Mouse (Mus musculus) gastrocnemius, adult 2 months (tissue): ENCODE results near the gene Fer. TPM values are rescaled to one million over a fixed set of nuclear protein-coding genes. Genes with fewer than 3 reads are reported as not detected.
A peak's percentile ranks its signal among the peaks of the same experiment; 100 is the strongest.

Source experiments
- DNase-seq: peaks from one replicate; pipeline ENCODE4 v3.0.0; 2022
- H3K27ac ChIP-seq: fragments of 200-600 bp; 2 replicates; pipeline ENCODE4 v1.8.1; 2022; ENCODE audit warnings: mild to moderate bottlenecking
- H3K4me3 ChIP-seq: fragments of 200-600 bp; 2 replicates; pipeline ENCODE4 v1.8.1; 2022; ENCODE audit warnings: mild to moderate bottlenecking, moderate library complexity
- CTCF ChIP-seq: fragments of 200-600 bp; IDR thresholded peaks from 2 replicates; pipeline ENCODE4 v1.8.1; 2022; ENCODE audit warnings: antibody characterized with exemption, mild to moderate bottlenecking, moderate library complexity
- intact Hi-C: fragments of 180-260 bp; cut with DNase I; formaldehyde crosslinking; loops from one replicate; pipeline ENCODE4 v1.15.1; 2025
- total RNA-seq, 2 experiments: library from RNA; stranded (reverse); gene quantifications; 2 replicates each; pipeline ENCODE4 v1.2.3; 2021

Fer gene
- total RNA-seq, 2 experiments from 2014 or later = 11.2 to 12.8 TPM

DNA sequence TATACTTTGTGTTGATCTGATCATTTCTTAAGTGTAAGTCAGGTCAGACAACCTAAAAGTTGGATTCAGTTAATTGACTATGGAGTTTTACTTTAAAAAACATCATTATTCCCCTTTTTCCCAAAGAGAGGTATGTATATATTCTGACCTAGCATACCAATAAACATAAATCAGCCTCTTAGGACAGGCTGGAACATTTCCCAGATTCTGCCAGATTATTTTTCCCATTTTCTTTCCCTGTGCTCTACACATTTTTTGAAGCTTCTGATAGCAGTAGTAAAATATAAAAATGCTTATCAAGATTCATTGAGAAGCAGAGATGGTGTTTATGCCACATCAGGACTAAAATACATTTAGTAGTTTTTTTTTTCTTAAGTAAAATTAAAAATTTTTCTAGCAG lies 27.7 kb downstream of the Fer start:
- no peak overlapping the region for H3K27ac ChIP-seq
- TF ChIP-seq CTCF = no peak
- H3K4me3 ChIP-seq = no peak overlapping the region
- DNase-seq = no peak
- intact Hi-C loops = no loop called here

DNA sequence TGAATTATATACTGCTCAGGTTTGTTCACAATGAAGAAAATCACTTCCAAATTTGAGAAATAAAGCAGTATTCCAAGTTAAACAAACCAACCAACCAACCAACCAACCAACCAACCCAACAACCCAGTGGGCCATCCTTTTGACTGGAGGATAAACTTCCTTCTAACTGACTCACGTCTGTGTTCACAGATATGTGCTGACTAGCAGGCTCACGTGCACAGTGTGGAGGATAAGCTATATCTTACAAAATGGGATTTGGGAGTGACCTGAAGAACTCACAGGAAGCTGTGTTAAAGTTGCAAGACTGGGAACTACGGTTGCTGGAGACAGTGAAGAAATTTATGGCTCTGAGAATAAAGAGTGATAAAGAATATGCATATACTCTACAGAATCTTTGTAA lies 33.0 kb downstream of the Fer start:
- H3K27ac ChIP-seq = no peak overlapping the region
- intact Hi-C loops = no loop called here
- DNase-seq = no peak

DNA sequence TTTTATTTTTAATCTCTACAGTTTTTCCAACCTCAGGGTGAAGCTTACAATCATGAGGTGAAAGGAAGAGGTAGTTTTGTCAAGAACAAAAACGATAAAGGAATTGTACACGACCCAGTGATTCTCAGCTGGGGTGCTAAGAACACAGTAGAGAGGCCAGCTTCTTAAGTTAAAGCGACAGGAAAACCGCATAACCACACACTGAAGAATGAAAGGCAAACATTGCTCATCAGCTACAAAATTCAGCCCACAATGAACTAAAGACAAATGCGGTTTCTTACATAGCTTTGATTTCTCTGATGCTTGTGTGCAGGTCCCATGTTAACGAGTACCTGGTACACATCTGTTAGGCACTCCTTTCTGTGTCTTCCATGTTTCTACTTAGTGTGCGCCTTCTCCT lies 34.2 kb downstream of the Fer start:
- intact Hi-C loops = no loop called here
- Histone ChIP-seq H3K27ac (no peak overlapping the region), H3K4me3 (no peak overlapping the region)
- TF ChIP-seq CTCF = no peak
- DNase-seq = no peak

More for the DNA sequence above, 33.0 kb downstream of the Fer start:
- TF ChIP-seq CTCF = no peak
- no peak overlapping the region for H3K4me3 ChIP-seq

DNA sequence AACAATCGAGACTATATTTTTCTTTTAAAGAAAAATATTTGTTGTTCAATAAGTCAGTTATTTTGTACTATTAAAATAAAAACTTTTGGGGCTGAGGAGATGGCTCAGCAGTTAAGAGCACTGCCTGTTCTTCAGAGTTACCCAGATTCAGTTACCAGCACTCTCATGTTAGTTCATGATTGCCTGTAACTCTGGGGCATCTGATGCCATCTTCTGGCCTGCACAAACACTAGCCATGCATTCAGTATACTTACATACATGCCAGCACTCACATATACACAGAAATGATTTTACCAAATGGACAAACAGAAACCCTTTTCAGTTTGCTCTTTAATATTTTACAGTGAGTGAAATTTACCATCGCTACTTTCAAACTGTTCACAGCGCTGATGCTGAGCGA lies 46.4 kb downstream of the Fer start:
- Histone ChIP-seq H3K4me3 (no peak overlapping the region), H3K27ac (no peak overlapping the region)
- peak; percentile 42 for TF ChIP-seq CTCF
- no peak for DNase-seq
- intact Hi-C loops = no loop called here

DNA sequence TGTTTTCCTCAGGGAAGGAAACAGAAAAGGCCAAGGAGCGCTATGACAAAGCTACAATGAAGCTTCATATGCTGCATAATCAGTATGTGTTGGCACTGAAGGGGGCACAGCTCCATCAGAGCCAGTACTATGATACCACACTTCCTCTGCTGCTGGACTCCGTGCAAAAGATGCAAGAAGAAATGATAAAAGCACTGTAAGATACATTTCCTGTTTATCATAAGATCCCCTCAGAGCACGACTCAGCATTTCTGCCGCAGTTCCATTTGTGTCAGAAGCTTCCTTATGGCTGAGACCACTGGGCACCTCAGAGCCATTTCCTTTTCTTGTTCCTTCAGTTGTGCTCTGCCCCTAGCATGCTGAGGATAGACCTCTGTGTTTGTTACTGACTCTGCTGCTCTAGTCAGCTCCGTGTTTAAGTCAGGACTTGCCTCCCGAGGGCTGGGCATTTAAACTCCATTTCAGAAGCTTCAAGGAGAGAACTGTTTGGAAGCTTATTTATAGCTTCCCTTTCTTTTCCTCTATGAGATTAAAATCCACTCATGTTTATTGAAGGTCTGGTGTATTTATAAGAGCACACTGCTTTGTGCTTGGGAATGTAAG lies 58.8 kb downstream of the Fer start:
- no peak overlapping the region for H3K4me3 ChIP-seq
- no peak for DNase-seq
- intact Hi-C loops = no loop called here
- no peak overlapping the region for H3K27ac ChIP-seq
- no peak for TF ChIP-seq CTCF

DNA sequence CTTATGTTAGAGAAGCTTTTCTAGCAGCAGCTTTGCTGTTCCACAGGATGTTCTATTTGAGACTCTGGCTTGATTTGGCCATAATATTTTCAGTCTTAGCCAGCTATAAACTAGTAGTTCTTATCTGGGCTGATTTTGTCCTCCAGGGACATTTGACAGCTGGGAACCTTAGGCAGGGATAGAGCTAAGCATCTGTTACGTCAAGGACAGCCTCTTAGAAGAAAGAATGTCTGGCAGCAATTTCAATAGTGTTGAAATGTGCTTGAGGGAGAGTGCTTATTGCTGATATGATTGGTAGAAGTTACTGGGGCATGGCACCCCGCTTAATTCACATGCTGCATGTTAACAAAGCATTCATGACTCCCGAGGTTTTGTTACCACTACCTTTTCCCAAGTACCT lies 62.7 kb downstream of the Fer start:
- H3K27ac ChIP-seq = no peak overlapping the region
- intact Hi-C loops = no loop called here

DNA sequence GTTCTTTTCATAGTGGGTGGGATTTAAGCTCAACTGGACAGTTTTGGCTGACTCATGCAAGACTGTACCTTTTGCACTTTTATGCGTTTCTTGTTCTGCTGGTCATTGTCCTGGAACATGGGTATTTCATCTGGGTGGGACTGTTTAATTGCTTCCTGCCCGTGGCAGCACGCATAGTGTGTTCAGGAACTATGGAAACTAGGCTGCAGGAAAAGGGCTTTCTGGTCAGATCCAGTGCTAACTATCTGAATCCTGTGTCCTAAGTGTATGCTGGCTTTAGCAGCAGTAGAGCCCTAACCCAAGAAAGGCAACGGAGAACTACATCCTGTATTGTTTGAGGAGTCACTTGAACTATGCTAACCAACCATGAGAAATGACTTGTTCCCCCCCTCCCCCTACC lies 67.8 kb downstream of the Fer start:
- intact Hi-C loops = no loop called here
- no peak overlapping the region for H3K27ac ChIP-seq
- H3K4me3 ChIP-seq = no peak overlapping the region
- TF ChIP-seq CTCF = no peak
- DNase-seq = no peak

More for the DNA sequence above, 62.7 kb downstream of the Fer start:
- H3K4me3 ChIP-seq = no peak overlapping the region
- no peak for DNase-seq
- TF ChIP-seq CTCF = no peak

DNA sequence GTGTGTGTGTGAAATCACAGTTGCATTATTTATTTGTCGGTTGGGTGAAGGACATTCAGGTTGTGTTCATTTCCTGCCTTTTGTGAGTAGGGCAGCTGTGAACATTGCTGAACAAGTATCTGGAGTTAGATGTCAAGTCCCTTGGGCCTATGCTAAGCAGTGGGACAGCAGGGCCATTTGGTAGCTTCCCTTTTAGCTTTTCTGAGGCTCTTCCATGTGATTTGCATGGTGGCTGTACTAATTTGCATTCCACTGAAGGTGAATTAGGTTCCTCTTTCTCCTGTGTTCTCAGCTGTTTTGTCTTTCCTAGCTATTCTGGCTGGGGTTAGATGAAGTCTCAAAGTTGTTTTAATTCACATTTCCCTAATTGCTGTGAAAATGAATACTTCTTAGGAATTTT lies 68.7 kb downstream of the Fer start:
- H3K27ac ChIP-seq = no peak overlapping the region
- intact Hi-C loops = no loop called here
- no peak for TF ChIP-seq CTCF
- H3K4me3 ChIP-seq = no peak overlapping the region
- DNase-seq = no peak

DNA sequence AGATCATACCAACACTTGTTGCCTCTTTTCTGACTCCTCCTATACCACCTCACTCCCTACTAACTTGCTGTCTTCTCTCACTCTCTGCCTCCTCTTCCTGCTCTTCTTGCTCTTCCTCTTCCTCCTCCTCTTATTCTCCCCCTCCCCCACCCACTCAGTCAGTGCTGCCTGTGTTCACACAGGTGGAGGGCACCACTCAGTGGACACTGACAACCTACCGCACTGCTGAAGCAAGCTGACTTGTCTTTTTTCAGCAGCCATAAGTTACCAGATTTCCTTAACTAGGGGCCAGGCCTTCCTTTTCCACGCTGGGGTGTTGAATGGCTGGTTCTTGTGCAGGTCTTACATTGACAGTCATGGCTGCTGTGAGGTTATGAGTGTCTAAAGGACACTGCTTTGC lies 72.5 kb downstream of the Fer start:
- DNase-seq = no peak
- no peak overlapping the region for H3K27ac ChIP-seq
- TF ChIP-seq CTCF = no peak
- no peak overlapping the region for H3K4me3 ChIP-seq
- intact Hi-C loops = no loop called here

DNA sequence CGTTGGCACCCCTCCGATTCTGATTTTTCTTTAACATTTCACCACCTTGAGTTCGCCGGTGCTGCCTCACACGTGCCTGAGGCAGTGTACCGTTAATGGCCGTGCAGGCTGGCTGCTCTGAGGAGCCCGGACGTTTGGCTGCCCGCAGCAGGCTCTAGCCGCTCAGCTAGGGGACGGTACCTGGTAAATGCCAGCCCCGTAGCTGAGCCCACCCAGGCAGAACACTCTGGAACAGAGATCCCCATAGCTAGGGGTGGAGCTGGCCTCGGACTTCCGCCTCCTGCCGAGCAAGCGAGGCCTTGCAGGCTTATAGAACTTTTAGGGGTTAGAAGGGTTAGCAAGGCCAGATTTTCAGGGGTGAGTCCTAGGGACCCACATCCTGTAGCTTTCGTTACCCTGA lies 75.0 kb downstream of the Fer start:
- DNase-seq = no peak
- Histone ChIP-seq H3K4me3 (no peak overlapping the region), H3K27ac (no peak overlapping the region)
- TF ChIP-seq CTCF = no peak
- intact Hi-C loops = no loop called here

DNA sequence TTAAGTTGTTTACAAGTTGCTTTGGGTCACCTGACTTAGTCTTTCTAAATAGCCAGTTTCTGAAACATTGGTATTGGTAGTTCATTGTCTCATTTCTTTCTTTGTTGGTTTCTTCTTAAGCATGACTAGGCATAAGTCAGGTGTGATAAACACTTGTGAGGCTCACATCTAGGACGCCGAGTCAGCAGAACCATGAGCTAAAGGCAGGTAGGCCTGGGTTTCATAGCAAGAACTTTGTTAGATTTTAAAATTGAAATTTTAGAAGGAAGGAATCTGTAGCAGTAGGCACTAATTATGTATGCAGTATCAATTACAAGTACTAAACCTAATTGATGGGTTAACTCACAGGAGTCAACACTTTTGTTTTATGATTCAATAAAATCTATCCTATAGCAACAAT lies 83.9 kb downstream of the Fer start:
- H3K4me3 ChIP-seq = no peak overlapping the region
- intact Hi-C loops = no loop called here
- TF ChIP-seq CTCF = no peak
- DNase-seq = no peak
- H3K27ac ChIP-seq = no peak overlapping the region

DNA sequence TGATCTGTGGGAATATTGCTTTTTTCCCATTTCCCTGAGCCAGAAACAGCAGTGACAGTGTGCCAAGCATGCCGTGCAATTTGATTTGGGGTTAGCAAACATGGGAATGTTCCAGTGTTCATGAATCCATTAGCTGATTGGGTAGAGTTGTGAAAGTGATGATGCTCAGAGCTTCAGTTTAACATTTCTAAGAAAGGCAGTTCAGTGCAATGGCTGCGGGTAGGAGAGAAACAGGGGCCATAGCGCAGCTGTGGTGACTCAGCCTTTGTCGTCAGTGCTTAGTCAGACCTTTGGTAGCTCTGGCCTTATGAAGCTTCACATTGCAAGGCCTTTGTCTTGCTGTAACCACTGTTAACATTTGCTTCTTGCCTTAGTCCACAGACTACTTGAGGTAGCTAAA lies 85.9 kb downstream of the Fer start:
- Histone ChIP-seq H3K27ac (no peak overlapping the region), H3K4me3 (no peak overlapping the region)
- no peak for TF ChIP-seq CTCF
- no peak for DNase-seq
- intact Hi-C loops = no loop called here

DNA sequence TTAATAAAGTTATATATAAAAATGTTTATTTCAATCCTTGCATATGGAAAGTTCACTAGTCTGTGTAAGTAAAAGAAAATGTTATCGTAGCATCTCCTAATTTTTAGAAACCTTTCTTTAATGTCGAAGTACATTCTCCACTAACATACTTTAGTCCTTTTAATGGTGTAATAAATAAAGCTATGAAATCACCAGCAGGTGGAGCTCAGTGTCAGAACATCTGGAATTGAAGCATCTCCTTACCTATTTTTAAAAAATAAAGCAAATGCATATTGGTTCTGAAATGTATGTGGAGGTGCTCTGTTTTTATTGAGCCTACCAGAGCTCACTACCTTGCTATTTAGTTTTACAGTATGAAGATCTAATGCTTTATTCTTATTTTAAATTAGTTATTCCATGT lies 88.6 kb downstream of the Fer start:
- TF ChIP-seq CTCF = peak; percentile 59
- Histone ChIP-seq H3K27ac (no peak overlapping the region), H3K4me3 (no peak overlapping the region)
- no peak for DNase-seq
- intact Hi-C loops = loop anchor here (5.0 kb wide), 1 partner anchor 426 kb away; no protein-coding TSS in a partner anchor

DNA sequence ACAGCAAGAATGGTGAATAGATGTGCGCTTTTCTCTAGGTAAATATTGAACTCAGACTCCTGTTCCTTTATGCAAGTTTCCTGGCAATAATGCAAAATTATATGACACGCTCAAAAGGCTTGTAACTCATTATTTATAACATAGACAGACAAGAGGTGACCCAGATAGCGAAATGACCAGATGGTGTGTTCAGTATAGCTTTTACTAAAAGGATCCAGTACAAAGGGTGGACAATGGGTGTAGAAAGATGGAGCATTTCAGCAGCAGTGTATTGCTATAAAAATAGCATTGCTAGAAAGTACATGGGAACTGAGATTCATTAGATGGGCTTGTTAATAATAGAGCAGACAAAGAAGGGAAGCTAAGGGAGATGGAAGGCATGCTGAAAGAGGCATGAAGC lies 104.2 kb downstream of the Fer start:
- H3K4me3 ChIP-seq = no peak overlapping the region
- H3K27ac ChIP-seq = no peak overlapping the region
- no peak for TF ChIP-seq CTCF
- DNase-seq = no peak
- intact Hi-C loops = no loop called here
